Mouse (Mus musculus) MEL (cell line): ENCODE measurements around the gene Slc39a7.
A peak's percentile ranks its signal among the peaks of the same experiment; 100 is the strongest.

Experiments
- CTCF ChIP-seq, 3 experiments: IDR thresholded peaks in 2 of 3; conservative IDR thresholded peaks in 1 of 3; 2 replicates each; pipeline ENCODE4 v1.5.1; 2011 to 2012; ENCODE audit warnings: low read length in 3 of 3, low read depth in 2 of 3, mild to moderate bottlenecking in 2 of 3, improper control_type of control experiment in 1 of 3, inconsistent platforms in 1 of 3, mixed read lengths in 1 of 3, moderate library complexity in 1 of 3; ENCODE audit not compliant: control insufficient read depth in 1 of 3, insufficient read depth in 1 of 3, poor library complexity in 1 of 3, severe bottlenecking in 1 of 3
- HCFC1 ChIP-seq: IDR thresholded peaks from 2 replicates; pipeline ENCODE4 v1.6.1; 2012; ENCODE audit warnings: low read depth, mild to moderate bottlenecking, inconsistent platforms, low read length, improper control_type of control experiment, moderate library complexity
- MAFK ChIP-seq: IDR thresholded peaks from 2 replicates; pipeline ENCODE4 v1.6.1; 2011; ENCODE audit warnings: low read depth, mild to moderate bottlenecking, low read length, improper control_type of control experiment, borderline replicate concordance
- MAX ChIP-seq: IDR thresholded peaks from 2 replicates; pipeline ENCODE4 v1.6.1; 2011; ENCODE audit warnings: low read length, improper control_type of control experiment
- POLR2AphosphoS5 ChIP-seq: IDR thresholded peaks from 2 replicates; pipeline ENCODE4 v1.6.1; 2012; ENCODE audit warnings: low read depth, borderline replicate concordance, mild to moderate bottlenecking, inconsistent platforms, low read length, moderate library complexity, mixed read lengths
- RCOR1 ChIP-seq: IDR thresholded peaks from 2 replicates; pipeline ENCODE4 v1.6.1; 2012; ENCODE audit warnings: low read depth, mild to moderate bottlenecking, inconsistent platforms, low read length, improper control_type of control experiment
- USF1 ChIP-seq: IDR thresholded peaks from 2 replicates; pipeline ENCODE4 v1.6.1; 2014; ENCODE audit warnings: low read depth, mild to moderate bottlenecking, inconsistent platforms, low read length, improper control_type of control experiment, moderate library complexity

GRCm38 (mm10) chr17:33991788-33992664 lies 39.5 kb downstream of the Slc39a7 start:
- TF ChIP-seq MAX (peak; percentile 72), CTCF (IDR thresholded peaks at IDR 0.05 in 2 of 3, conservative IDR thresholded peaks at IDR 0.05 in 1 of 3; ENCODE audit: control insufficient read depth in 1 of 3, insufficient read depth in 1 of 3, low read depth in 2 of 3, low read length in 3 of 3, poor library complexity in 1 of 3, severe bottlenecking in 1 of 3) (peak; percentile 53 to 68 (median 63)), MAFK (no peak), HCFC1 (no peak), RCOR1 (no peak), POLR2AphosphoS5 (no peak), USF1 (peak; percentile 88)
